Mouse (Mus musculus) forebrain, embryonic 12.5 days (tissue): ENCODE results near the gene Kank2. TPM values are rescaled to one million over a fixed set of nuclear protein-coding genes. Genes with fewer than 3 reads are reported as not detected.

ENCODE experiments used
- ATAC-seq: fragments of 200-750 bp; cut with Nextera tagmentation; 2 replicates; pipeline ENCODE4 v1.8.0; 2017; ENCODE audit warnings: moderate TSS enrichment; ENCODE audit not compliant: low FRiP score
- H3K27ac ChIP-seq: fragments of 300-500 bp; sonication (generic); 2 replicates; pipeline ENCODE4 v1.5.1; 2016; ENCODE audit warnings: mild to moderate bottlenecking
- H3K27me3 ChIP-seq: fragments of 300-500 bp; sonication (generic); 2 replicates; pipeline ENCODE4 v1.6.1; 2016; ENCODE audit warnings: mild to moderate bottlenecking
- H3K36me3 ChIP-seq: fragments of 300-500 bp; sonication (generic); replicated peaks from 2 replicates; pipeline ENCODE4 v1.6.1; 2016; ENCODE audit warnings: mild to moderate bottlenecking
- H3K4me1 ChIP-seq: fragments of 300-500 bp; sonication (generic); 2 replicates; pipeline ENCODE4 v1.6.1; 2016
- H3K4me2 ChIP-seq: fragments of 300-500 bp; sonication (generic); 2 replicates; pipeline ENCODE4 v1.6.1; 2016; ENCODE audit warnings: mild to moderate bottlenecking, moderate library complexity
- H3K4me3 ChIP-seq: fragments of 300-500 bp; sonication (generic); replicated peaks from 2 replicates; pipeline ENCODE4 v1.5.1; 2016; ENCODE audit warnings: mild to moderate bottlenecking
- H3K9ac ChIP-seq: fragments of 300-500 bp; sonication (generic); 2 replicates; pipeline ENCODE4 v1.6.1; 2016; ENCODE audit warnings: mild to moderate bottlenecking
- H3K9me3 ChIP-seq: fragments of 300-500 bp; sonication (generic); 2 replicates; pipeline ENCODE4 v1.6.1; 2016
- WGBS: fragments of 180-500 bp; shearing (Covaris S2); methylation state at CpG from one replicate; pipeline ENCODE4 v1.1.7; 2016; 5-methylcytosine and 5-hydroxymethylcytosine counted together
- polyA plus RNA-seq: library from polyadenylated mRNA; unstranded; fragments of >200 nt; fragmentation: Nextera tagmentation; extraction: Ambion mirVana; gene quantifications from 2 replicates; pipeline ENCODE4 v1.2.1, GENCODE M21; 2016

Kank2 gene
- polyA plus RNA-seq, 1 experiment from 2014 or later: 6.2 TPM

DNA sequence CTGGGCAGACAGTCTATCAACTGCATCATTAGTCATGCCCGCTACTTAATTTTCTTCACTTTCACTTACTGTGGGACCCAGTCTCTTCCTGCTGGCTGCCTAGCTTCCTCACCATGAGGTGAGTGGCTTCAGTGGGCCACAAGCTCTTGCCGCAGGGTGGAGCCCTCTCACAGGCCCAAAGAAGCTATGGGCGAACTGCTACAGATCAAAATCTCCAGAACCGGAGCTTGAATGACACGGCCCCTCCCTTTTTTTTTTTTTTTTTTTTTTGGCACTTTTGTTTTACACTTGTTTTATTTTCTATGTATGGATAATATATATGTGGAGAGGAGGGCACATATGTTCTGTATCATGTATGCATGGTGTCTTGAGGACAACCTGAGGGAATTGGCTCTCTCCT lies 12.6 kb upstream of the Kank2 start:
- Histone ChIP-seq H3K36me3 (0 out of 2 replicates have a peak, but pooled peaks cover 7% of the 10 kb centered on the region), H3K27me3 (no peaks in the 10 kb centered on the region), H3K27ac (no peak overlapping the region), H3K4me3 (no peak overlapping the region), H3K4me2 (no peak overlapping the region), H3K9ac (no peak overlapping the region), H3K4me1 (no peaks in the 10 kb centered on the region), H3K9me3 (no peaks in the 10 kb centered on the region)
- 89% methylated on average over 5 of the region's 5 CpGs for WGBS
- no peak for ATAC-seq

- Histone ChIP-seq H3K4me1 (peaks cover 3% of the 10 kb centered on the region; the same call in 1 of the 2 replicates), H3K36me3 (no peaks in the 10 kb centered on the region)
Observed at GRCm38 (mm10) chr9:21808561-21808960, 10.0 kb upstream of the Kank2 start.

GRCm38 (mm10) chr9:21806976-21807375 lies 8.4 kb upstream of the Kank2 start:
- Histone ChIP-seq H3K36me3 (no peaks in the 10 kb centered on the region), H3K4me2 (no peak overlapping the region), H3K27me3 (no peaks in the 10 kb centered on the region), H3K9me3 (no peaks in the 10 kb centered on the region), H3K4me1 (peaks cover 3% of the 10 kb centered on the region; the same call in 1 of the 2 replicates), H3K4me3 (no peak overlapping the region), H3K9ac (no peak overlapping the region), H3K27ac (no peak overlapping the region)
- WGBS: 93% methylated on average over 11 of the region's 11 CpGs
- no peak for ATAC-seq

More at GRCm38 (mm10) chr9:21808561-21808960, 10.0 kb upstream of the Kank2 start:
- Histone ChIP-seq H3K9me3 (no peaks in the 10 kb centered on the region), H3K9ac (no peak overlapping the region), H3K4me3 (no peak overlapping the region), H3K27ac (no peak overlapping the region), H3K4me2 (no peak overlapping the region), H3K27me3 (no peaks in the 10 kb centered on the region)
- WGBS: 63% methylated on average over 3 of the region's 3 CpGs
- no peak for ATAC-seq

DNA sequence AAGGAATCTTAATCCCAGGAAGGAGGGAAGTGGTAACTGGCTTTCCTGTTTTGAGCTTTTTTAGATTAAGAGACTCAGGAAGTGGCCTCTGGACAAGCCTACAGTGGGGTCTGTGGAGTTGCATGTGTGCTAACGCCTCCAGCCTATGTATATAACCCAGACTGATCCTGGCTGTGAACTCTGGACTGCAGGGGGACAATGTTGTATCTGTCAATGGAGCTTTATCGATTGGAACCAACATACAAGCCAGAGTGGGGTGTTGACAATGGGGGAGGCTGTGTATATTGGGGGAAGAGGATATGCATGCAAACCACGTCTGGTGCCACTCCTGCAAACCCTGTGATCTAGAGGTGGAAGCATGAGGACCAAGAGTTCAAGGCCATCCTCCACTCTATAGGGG lies 7.8 kb upstream of the Kank2 start:
- H3K27ac ChIP-seq: no peak overlapping the region
- H3K9me3 ChIP-seq: no peaks in the 10 kb centered on the region
- H3K9ac ChIP-seq: no peak overlapping the region
- H3K4me3 ChIP-seq: no peak overlapping the region
- H3K4me2 ChIP-seq: no peak overlapping the region
- WGBS: 79% methylated on average over 3 of the region's 3 CpGs
- no peak for ATAC-seq
- peaks cover 3% of the 10 kb centered on the region; the same call in 1 of the 2 replicates for H3K4me1 ChIP-seq
- no peaks in the 10 kb centered on the region for H3K27me3 ChIP-seq
- no peaks in the 10 kb centered on the region for H3K36me3 ChIP-seq

DNA sequence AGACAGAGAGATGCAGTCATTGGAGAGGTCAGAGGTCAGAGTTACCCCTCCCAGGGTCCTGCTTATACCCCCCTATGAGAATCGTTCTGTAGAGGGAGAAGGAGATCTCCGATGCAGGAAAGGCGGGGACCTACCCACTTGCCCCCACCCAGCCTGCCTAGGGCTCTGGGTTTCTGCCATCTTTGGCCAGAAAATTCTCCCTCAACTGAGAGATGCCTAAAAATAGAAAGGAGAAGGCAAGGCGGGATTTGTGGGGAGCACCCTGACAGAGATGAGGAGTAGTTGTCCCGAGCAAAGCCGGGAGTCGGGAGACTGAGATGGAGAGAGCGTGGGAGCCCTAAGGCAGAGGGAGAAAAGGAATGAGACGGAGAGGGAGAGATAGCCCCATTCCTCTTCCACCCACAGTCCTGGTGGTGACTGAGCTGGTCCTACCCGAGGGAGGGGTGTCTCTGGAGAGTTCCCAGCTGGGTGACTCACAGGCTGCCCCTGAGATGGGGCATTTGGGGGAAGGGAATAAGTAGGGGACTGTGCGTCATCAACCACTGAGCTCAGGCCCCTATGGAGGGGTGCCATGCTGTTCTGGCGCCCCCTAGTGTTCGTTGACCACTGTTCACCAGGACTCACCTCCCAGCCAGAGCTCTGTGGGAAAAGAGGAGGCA lies 5.6 kb upstream of the Kank2 start:
- WGBS: 44% methylated on average over 13 of the region's 13 CpGs
- peak; percentile 90 for ATAC-seq
- Histone ChIP-seq H3K4me3 (no peak overlapping the region), H3K27me3 (no peaks in the 10 kb centered on the region), H3K27ac (no peak overlapping the region), H3K9ac (no peak overlapping the region), H3K36me3 (no peaks in the 10 kb centered on the region), H3K9me3 (no peaks in the 10 kb centered on the region), H3K4me2 (no peak overlapping the region), H3K4me1 (peaks cover 3% of the 10 kb centered on the region; the same call in 1 of the 2 replicates)

- no peak overlapping the region for H3K4me2 ChIP-seq
- H3K27me3 ChIP-seq: peaks cover 3% of the 10 kb centered on the region; the same call in 1 of the 2 replicates
- WGBS: 93% methylated on average over 7 of the region's 7 CpGs
- H3K4me3 ChIP-seq: no peak overlapping the region
- no peak overlapping the region for H3K27ac ChIP-seq
- peaks cover 20% of the 10 kb centered on the region for H3K4me1 ChIP-seq
- ATAC-seq: no peak
- H3K9ac ChIP-seq: no peak overlapping the region
- no peaks in the 10 kb centered on the region for H3K36me3 ChIP-seq
- no peaks in the 10 kb centered on the region for H3K9me3 ChIP-seq
Observed at GRCm38 (mm10) chr9:21801591-21801990, 3.0 kb upstream of the Kank2 start.

- H3K4me2 ChIP-seq: no peak overlapping the region
- H3K4me3 ChIP-seq: no peak overlapping the region
- peaks cover 3% of the 10 kb centered on the region; the same call in 1 of the 2 replicates for H3K27me3 ChIP-seq
- WGBS: 78% methylated on average over 7 of the region's 7 CpGs
- H3K36me3 ChIP-seq: no peaks in the 10 kb centered on the region
- H3K9ac ChIP-seq: no peak overlapping the region
- H3K27ac ChIP-seq: no peak overlapping the region
- no peaks in the 10 kb centered on the region for H3K9me3 ChIP-seq
- peaks cover 25% of the 10 kb centered on the region for H3K4me1 ChIP-seq
- no peak for ATAC-seq
Observed at GRCm38 (mm10) chr9:21801121-21801520, 2.6 kb upstream of the Kank2 start.

DNA sequence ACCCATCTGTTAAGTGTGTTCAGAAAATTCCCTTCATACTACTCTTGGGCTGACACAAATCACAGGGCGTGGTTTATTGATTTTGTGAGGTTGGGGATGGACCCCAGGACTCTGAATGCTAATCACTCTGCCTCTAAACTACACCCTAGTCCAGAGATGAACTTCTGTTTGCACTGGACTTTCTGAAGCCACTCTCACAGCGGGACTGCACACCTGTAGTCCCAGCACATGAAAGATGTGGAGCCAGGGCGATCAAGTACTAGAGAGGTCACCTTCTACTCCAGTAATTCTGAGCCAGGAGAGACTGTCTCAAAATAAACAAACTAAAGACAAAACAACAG lies 436 bp upstream of the Kank2 start:
- no peak overlapping the region for H3K9ac ChIP-seq
- H3K4me3 ChIP-seq: peak overlapping the region; percentile 74
- H3K27ac ChIP-seq: peak overlapping the region; percentile 75; the same call in 1 of the 2 replicates
- ATAC-seq: no peak
- peaks cover 7% of the 10 kb centered on the region for H3K36me3 ChIP-seq
- peaks cover 3% of the 10 kb centered on the region; the same call in 1 of the 2 replicates for H3K27me3 ChIP-seq
- H3K9me3 ChIP-seq: no peaks in the 10 kb centered on the region
- H3K4me1 ChIP-seq: peaks cover 22% of the 10 kb centered on the region
- 49% methylated on average over 3 of the region's 3 CpGs for WGBS
- H3K4me2 ChIP-seq: peak overlapping the region; percentile 88

DNA sequence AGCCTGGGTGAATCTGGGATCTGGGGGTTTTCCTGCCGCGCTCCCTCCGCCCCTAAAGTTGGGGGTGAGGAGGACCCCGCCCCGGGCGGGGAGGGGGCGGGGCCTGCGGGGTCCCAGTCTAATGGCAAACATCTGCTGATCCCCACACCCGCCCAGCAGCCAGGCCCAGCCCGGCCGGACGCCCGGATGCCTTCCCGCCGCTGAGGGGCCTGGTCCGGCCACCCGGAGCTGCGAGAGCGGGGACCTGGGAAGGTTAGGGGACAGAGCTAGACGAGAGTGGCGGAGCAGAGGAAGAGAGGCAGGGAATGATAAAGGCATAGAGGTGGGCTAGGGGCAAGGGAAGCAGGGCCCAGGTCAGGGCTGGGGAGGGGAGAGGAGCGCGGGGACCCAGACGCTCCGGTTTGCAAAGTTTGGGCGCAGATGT lies 611 bp downstream of the Kank2 start:
- Histone ChIP-seq H3K4me3 (peak overlapping the region; percentile 74), H3K9ac (peak overlapping the region; percentile 72), H3K4me1 (peaks cover 22% of the 10 kb centered on the region), H3K36me3 (peaks cover 14% of the 10 kb centered on the region), H3K27ac (peak overlapping the region; percentile 75), H3K27me3 (peaks cover 3% of the 10 kb centered on the region; the same call in 1 of the 2 replicates), H3K9me3 (no peaks in the 10 kb centered on the region), H3K4me2 (peak overlapping the region; percentile 88)
- 0% methylated on average over 23 of the region's 26 CpGs for WGBS
- peak; percentile 50 for ATAC-seq

- peaks cover 22% of the 10 kb centered on the region for H3K4me1 ChIP-seq
- no peak for ATAC-seq
- peaks cover 14% of the 10 kb centered on the region for H3K36me3 ChIP-seq
- H3K27me3 ChIP-seq: peaks cover 3% of the 10 kb centered on the region; the same call in 1 of the 2 replicates
- H3K4me3 ChIP-seq: no peak overlapping the region
- H3K9me3 ChIP-seq: no peaks in the 10 kb centered on the region
- H3K4me2 ChIP-seq: no peak overlapping the region
- H3K9ac ChIP-seq: no peak overlapping the region
- WGBS: 74% methylated on average over 3 of the region's 3 CpGs
- H3K27ac ChIP-seq: no peak overlapping the region
Observed at GRCm38 (mm10) chr9:21796919-21797318, 1.6 kb downstream of the Kank2 start.

- H3K9me3 ChIP-seq: no peaks in the 10 kb centered on the region
- no peak for ATAC-seq
- no peak overlapping the region for H3K9ac ChIP-seq
- H3K27me3 ChIP-seq: peaks cover 3% of the 10 kb centered on the region; the same call in 1 of the 2 replicates
- H3K4me1 ChIP-seq: peaks cover 22% of the 10 kb centered on the region
- H3K27ac ChIP-seq: no peak overlapping the region
- H3K4me2 ChIP-seq: no peak overlapping the region
- 64% methylated on average over 3 of the region's 3 CpGs for WGBS
- H3K36me3 ChIP-seq: peaks cover 14% of the 10 kb centered on the region
- H3K4me3 ChIP-seq: no peak overlapping the region
Observed at GRCm38 (mm10) chr9:21796259-21796658, 2.3 kb downstream of the Kank2 start.

GRCm38 (mm10) chr9:21795579-21795978 lies 3.0 kb downstream of the Kank2 start:
- Histone ChIP-seq H3K4me3 (no peak overlapping the region), H3K4me1 (peaks cover 22% of the 10 kb centered on the region)

GRCm38 (mm10) chr9:21794925-21795324 lies 3.6 kb downstream of the Kank2 start:
- H3K4me1 ChIP-seq: peaks cover 22% of the 10 kb centered on the region
- peaks cover 3% of the 10 kb centered on the region; the same call in 1 of the 2 replicates for H3K27me3 ChIP-seq
- no peak overlapping the region for H3K4me3 ChIP-seq
- H3K9ac ChIP-seq: no peak overlapping the region
- no peak overlapping the region for H3K4me2 ChIP-seq
- no peak overlapping the region for H3K27ac ChIP-seq
- peaks cover 14% of the 10 kb centered on the region for H3K36me3 ChIP-seq
- 95% methylated on average over 25 of the region's 25 CpGs for WGBS
- H3K9me3 ChIP-seq: no peaks in the 10 kb centered on the region
- no peak for ATAC-seq

More at GRCm38 (mm10) chr9:21795579-21795978, 3.0 kb downstream of the Kank2 start:
- WGBS: 83% methylated on average over 5 of the region's 5 CpGs
- Histone ChIP-seq H3K27me3 (peaks cover 3% of the 10 kb centered on the region; the same call in 1 of the 2 replicates), H3K36me3 (peaks cover 14% of the 10 kb centered on the region), H3K4me2 (no peak overlapping the region), H3K9ac (no peak overlapping the region), H3K27ac (no peak overlapping the region), H3K9me3 (no peaks in the 10 kb centered on the region)
- ATAC-seq: no peak
